Mouse (Mus musculus): ENCODE data around the gene Dcun1d4. TPM values are rescaled to one million over a fixed set of nuclear protein-coding genes. Genes with fewer than 3 reads are reported as not detected.

The Dcun1d4 gene
- total and polyA plus RNA-seq, 2 experiments from 2014 or later, result 5.2 to 10.4 TPM

DNA sequence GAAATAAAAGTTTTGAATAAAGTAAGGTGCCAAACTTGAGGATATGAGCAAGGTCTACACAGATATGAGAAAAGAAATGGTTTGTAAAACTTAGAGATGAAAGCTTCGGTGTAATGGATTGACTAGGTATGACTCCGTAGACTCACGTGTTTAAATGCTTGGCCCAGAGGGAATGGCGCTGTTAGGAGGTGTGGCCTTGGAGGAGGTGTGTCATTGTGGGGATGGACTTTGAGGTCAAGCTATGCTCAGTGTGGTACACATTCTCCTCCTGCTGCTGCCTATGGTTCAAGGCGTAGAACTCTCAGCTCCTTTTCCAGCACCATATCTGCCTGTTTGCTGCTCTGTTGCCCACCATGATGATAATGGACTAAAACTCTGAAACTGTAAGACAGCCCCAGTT, 36.5 kb downstream of the Dcun1d4 start:
- H3K4me2 ChIP-seq (ENCODE audit: low read depth, low read length), result no peak overlapping the region
- 92% methylated on average over 5 of the region's 5 CpGs for WGBS
- H3K27me3 ChIP-seq (ENCODE audit: control insufficient read depth, insufficient read depth, low read length), result no peaks in the 10 kb centered on the region
- H3K4me1 ChIP-seq (ENCODE audit: control insufficient read depth, insufficient read depth), result no peaks in the 10 kb centered on the region
- H3K9me3 ChIP-seq (replicated peaks; ENCODE audit: control insufficient read depth, low read length), result no peaks in the 10 kb centered on the region
- no peak overlapping the region for H3K9ac ChIP-seq (replicated peaks; ENCODE audit: low read depth, low read length)
- H3K36me3 ChIP-seq (replicated peaks; ENCODE audit: control insufficient read depth, insufficient read depth, low read length), result peaks cover 10% of the 10 kb centered on the region; the same call in 1 of the 2 replicates
- no peak overlapping the region for H3K4me3 ChIP-seq (ENCODE audit: low read depth, low read length)
- ATAC-seq (ENCODE audit: insufficient read depth, low read depth), result no peak
- no peak for DNase-seq (ENCODE audit: low spot score)
- TF ChIP-seq CTCF (IDR thresholded peaks at IDR 0.05; ENCODE audit: low read depth), result no peak
- TF ChIP-seq EP300 (IDR thresholded peaks at IDR 0.05; ENCODE audit: low read depth), result no peak
- no peak overlapping the region for H3K27ac ChIP-seq (ENCODE audit: low read depth)

DNA sequence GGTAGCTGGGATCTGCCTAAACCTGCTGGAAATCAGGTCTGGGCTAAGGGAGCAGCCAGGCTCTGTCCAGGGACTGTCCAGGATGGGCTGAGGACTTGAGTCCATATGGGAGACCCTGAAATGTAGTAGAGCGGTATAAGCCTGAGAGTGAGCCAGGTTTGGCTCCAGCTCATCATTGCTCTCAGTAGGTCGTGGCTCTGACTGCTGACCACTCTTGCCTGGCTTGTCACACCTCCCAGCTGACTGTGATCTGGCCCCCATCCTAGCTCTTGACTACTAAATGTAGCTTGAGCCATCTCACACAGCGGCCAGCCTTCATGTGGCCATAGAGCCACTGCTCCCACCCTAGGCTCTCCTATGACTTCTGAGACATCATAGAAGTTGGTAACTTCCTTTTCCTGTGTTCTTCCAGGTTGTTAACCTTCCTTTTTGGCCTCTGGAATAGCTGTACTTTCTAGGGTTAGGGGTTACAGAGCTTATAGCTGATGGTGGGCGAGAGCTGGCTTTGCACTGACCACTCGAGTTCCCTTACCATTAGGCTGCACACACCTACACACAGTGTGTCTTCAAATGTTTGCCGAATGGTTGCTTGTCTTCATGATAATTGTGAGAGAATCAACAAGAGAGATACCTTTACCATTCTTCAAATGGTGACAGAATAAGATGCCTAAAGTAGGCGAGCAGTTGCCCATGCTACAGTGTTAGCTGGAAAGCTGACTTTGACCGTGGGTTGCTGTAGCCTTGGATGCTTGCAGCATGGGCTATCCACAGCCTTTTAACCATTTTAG, 37.8 kb downstream of the Dcun1d4 start:
- H3K9me3 ChIP-seq (replicated peaks; ENCODE audit: control insufficient read depth, low read length), result no peaks in the 10 kb centered on the region
- no peaks in the 10 kb centered on the region for H3K27me3 ChIP-seq (ENCODE audit: control insufficient read depth, insufficient read depth, low read length)
- H3K4me1 ChIP-seq (ENCODE audit: control insufficient read depth, insufficient read depth), result no peaks in the 10 kb centered on the region
- H3K4me2 ChIP-seq (ENCODE audit: low read depth, low read length), result no peak overlapping the region
- H3K27ac ChIP-seq (ENCODE audit: low read depth), result no peak overlapping the region
- H3K9ac ChIP-seq (replicated peaks; ENCODE audit: low read depth, low read length), result no peak overlapping the region
- TF ChIP-seq EP300 (IDR thresholded peaks at IDR 0.05; ENCODE audit: low read depth) (no peak), CTCF (IDR thresholded peaks at IDR 0.05; ENCODE audit: low read depth) (no peak)
- H3K4me3 ChIP-seq (ENCODE audit: low read depth, low read length), result no peak overlapping the region
- DNase-seq (ENCODE audit: low spot score) (no peak), ATAC-seq (ENCODE audit: insufficient read depth, low read depth) (no peak)
- WGBS, result 88% methylated on average over 8 of the region's 8 CpGs
- peaks cover 10% of the 10 kb centered on the region; the same call in 1 of the 2 replicates for H3K36me3 ChIP-seq (replicated peaks; ENCODE audit: control insufficient read depth, insufficient read depth, low read length)

DNA sequence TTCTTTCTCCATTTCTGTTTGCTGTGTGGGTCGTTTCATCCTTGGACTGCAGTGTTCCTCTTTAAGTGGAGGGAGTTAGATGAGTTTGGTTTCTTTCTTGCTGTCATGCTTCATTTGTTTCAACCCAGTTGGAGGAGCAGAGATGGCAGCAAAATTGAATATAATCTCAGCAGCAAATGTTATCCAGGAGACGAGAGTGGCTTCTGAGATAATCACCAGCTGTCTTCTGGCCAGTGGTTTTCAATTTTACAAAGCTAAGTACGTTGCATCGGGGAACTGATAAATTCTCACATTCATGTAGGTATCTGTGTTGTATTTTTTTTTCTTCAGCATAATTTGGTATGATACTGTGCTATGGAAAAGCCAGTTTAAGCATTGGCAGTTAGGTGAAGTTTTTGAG, 40.0 kb downstream of the Dcun1d4 start:
- no peak for TF ChIP-seq CTCF (IDR thresholded peaks at IDR 0.05; ENCODE audit: low read depth)
- TF ChIP-seq EP300 (IDR thresholded peaks at IDR 0.05; ENCODE audit: low read depth), result no peak
- Histone ChIP-seq H3K27ac (ENCODE audit: low read depth) (no peak overlapping the region), H3K27me3 (ENCODE audit: control insufficient read depth, insufficient read depth, low read length) (no peaks in the 10 kb centered on the region), H3K4me1 (ENCODE audit: control insufficient read depth, insufficient read depth) (no peaks in the 10 kb centered on the region), H3K9me3 (replicated peaks; ENCODE audit: control insufficient read depth, low read length) (no peaks in the 10 kb centered on the region), H3K36me3 (replicated peaks; ENCODE audit: control insufficient read depth, insufficient read depth, low read length) (peaks cover 14% of the 10 kb centered on the region; the same call in 1 of the 2 replicates), H3K4me2 (ENCODE audit: low read depth, low read length) (no peak overlapping the region), H3K9ac (replicated peaks; ENCODE audit: low read depth, low read length) (no peak overlapping the region), H3K4me3 (ENCODE audit: low read depth, low read length) (no peak overlapping the region)
- ATAC-seq (ENCODE audit: insufficient read depth, low read depth), result no peak
- WGBS, result 71% methylated on average over 4 of the region's 4 CpGs
- no peak for DNase-seq (ENCODE audit: low spot score)

DNA sequence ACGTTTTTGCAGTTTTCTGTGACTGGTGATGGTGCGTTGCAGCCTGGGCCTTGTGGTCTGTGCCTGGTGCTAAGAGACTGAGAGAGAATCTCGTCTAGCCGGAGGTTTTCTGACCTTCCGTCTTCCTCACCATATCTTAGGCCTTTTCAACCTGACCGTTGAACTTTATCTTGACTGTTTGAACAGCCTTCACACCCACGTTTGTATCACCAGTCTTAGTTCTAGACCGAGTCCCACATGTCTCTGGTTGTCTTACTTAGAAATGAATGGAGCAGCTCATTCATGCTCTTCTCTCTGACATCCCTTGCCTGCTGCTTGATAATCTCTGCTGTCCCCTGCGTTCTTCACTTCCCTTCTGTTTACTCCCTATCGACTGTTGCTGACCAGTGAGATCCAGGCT, 42.4 kb downstream of the Dcun1d4 start:
- DNase-seq (ENCODE audit: low spot score) (no peak), ATAC-seq (ENCODE audit: insufficient read depth, low read depth) (no peak)
- no peak for TF ChIP-seq EP300 (IDR thresholded peaks at IDR 0.05; ENCODE audit: low read depth)
- TF ChIP-seq CTCF (IDR thresholded peaks at IDR 0.05; ENCODE audit: low read depth), result no peak
- Histone ChIP-seq H3K4me3 (ENCODE audit: low read depth, low read length) (no peak overlapping the region), H3K4me2 (ENCODE audit: low read depth, low read length) (no peak overlapping the region), H3K36me3 (replicated peaks; ENCODE audit: control insufficient read depth, insufficient read depth, low read length) (peaks cover 16% of the 10 kb centered on the region), H3K9me3 (replicated peaks; ENCODE audit: control insufficient read depth, low read length) (no peaks in the 10 kb centered on the region), H3K27ac (ENCODE audit: low read depth) (no peak overlapping the region), H3K27me3 (ENCODE audit: control insufficient read depth, insufficient read depth, low read length) (no peaks in the 10 kb centered on the region), H3K9ac (replicated peaks; ENCODE audit: low read depth, low read length) (no peak overlapping the region), H3K4me1 (ENCODE audit: control insufficient read depth, insufficient read depth) (no peaks in the 10 kb centered on the region)
- 50% methylated on average over 10 of the region's 10 CpGs for WGBS

DNA sequence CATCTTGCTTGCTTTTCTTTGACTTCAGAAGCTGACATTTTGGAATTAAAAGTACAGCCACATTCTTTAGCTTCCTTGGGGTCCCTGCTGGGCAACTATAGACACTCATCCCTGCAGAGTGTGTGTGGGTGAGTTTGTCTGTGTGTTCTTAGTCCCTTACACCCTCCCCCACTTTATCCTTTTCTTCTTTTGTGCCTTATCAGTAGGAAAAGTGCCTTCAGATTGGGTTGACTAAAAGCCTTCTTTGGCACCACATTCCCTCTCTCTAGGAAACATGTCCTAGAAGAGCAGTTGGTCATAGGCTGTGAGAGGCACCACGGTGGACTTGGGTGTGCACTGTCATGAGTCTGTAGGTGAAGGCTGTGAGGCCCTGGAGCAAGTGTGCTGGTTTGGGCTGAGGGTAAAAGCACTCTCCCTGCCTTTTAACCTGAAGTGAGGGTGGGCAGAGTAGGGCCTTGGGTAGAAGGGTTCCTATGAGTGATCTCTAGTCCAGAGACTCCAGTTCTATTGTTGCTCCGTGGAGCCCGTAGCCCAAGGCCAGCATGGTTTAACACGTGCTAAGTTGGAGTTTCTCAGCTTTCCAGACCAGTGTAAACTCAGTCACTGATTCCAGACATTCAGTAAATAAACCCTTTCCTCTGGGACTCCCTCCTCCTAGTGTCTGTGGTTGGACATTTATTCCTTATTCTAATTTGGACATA, 43.6 kb downstream of the Dcun1d4 start:
- no peak for TF ChIP-seq EP300 (IDR thresholded peaks at IDR 0.05; ENCODE audit: low read depth)
- TF ChIP-seq CTCF (IDR thresholded peaks at IDR 0.05; ENCODE audit: low read depth), result no peak
- 74% methylated on average over 4 of the region's 4 CpGs for WGBS
- Histone ChIP-seq H3K4me3 (ENCODE audit: low read depth, low read length) (no peak overlapping the region), H3K36me3 (replicated peaks; ENCODE audit: control insufficient read depth, insufficient read depth, low read length) (peaks cover 16% of the 10 kb centered on the region), H3K27me3 (ENCODE audit: control insufficient read depth, insufficient read depth, low read length) (no peaks in the 10 kb centered on the region), H3K4me2 (ENCODE audit: low read depth, low read length) (no peak overlapping the region), H3K4me1 (ENCODE audit: control insufficient read depth, insufficient read depth) (no peaks in the 10 kb centered on the region), H3K27ac (ENCODE audit: low read depth) (no peak overlapping the region), H3K9ac (replicated peaks; ENCODE audit: low read depth, low read length) (no peak overlapping the region), H3K9me3 (replicated peaks; ENCODE audit: control insufficient read depth, low read length) (no peaks in the 10 kb centered on the region)
- ATAC-seq (ENCODE audit: insufficient read depth, low read depth) (no peak), DNase-seq (ENCODE audit: low spot score) (no peak)

Measured in heart, postnatal 0 days (tissue).